Mouse (Mus musculus): ENCODE results near the gene Rassf3. TPM values are rescaled to one million over a fixed set of nuclear protein-coding genes. Genes with fewer than 3 reads are reported as not detected.

Gene Rassf3
- total RNA-seq, 2 experiments from 2014 or later = 8.8 to 9.3 TPM

DNA sequence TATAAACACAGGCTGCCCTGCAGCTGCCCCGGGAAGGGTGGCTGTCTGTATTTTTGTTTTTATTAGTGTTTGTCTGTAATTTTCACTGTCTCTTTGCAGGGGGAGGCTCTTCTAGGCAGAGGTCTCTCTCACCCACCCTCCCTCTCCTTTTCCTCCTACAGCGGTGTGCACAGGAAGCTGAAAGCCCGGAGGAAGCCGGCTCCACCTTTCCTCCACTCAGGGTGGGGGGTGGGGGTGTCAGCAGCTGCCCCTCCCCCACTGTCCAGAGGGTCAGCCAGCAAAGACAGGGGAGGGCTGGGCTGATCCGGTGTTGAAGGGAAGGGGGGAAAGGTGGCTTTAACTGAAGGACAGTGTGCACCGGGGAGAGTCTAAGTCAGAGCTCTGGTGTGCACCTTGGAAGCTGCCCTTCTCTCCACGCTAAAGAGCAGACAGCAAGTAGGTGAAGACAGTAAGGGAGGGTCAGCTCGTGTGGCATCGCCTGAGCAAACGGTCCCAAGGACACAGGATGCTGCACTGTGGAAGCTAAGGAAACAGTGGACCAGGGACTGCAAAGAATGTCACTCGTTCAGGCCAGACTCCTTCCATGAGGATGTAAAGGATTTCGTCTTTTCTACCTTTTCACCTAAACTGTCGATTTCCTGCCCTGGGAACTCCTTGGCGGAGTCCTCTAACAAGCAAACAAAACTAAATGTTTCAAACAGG is 46.0 kb downstream of the Rassf3 start:
- peak overlapping the region; percentile 61; the same call in 1 of the 2 replicates for H3K27ac ChIP-seq
- no peak for TF ChIP-seq CTCF (conservative IDR thresholded peaks at IDR 0.05)
- no peak for DNase-seq (ENCODE audit: low spot score in 2 of 2)
- H3K4me3 ChIP-seq = no peak overlapping the region; the same call in 1 of the 2 replicates

DNA sequence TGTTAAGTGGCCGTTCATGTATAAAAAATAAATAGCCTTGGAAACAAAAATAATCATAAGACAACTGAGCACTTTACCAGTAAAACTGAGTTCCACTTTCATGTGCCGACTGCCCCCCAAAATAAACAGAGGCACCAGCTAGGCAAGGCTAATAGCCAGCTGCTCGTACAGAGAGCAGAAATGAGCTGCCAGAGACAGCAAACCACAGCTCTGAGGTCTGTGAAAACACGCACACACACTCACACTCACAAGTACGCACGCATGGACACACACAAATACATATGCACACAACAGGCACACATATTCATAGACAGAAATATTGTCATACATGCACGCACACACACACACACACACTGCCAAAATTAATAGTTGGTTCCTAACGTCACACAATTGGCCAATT is 46.6 kb downstream of the Rassf3 start:
- peak overlapping the region; percentile 32; the same call in 1 of the 2 replicates for H3K27ac ChIP-seq

DNA sequence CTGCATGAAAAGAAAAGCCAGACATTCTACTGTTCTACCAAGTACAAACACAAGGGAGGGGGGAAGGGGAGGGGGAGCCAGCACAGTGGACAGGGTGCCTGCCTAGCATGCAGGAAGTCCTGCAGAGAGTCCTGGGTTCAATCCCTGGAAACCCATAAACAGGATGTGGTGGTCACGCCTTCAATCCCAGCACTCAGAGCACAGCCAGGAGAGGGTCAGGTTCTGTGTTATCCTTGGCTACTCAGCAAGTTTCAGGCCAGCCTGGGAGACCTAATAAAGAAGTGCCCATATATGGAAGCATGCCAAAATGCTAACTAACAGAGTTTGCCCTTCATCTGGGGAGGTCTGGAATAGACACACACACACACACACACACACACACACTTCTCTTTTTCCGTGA is 47.1 kb downstream of the Rassf3 start:
- no peak for DNase-seq (ENCODE audit: low spot score in 2 of 2)
- Histone ChIP-seq H3K4me3 (no peak overlapping the region), H3K27ac (peak overlapping the region; percentile 55; the same call in 1 of the 2 replicates)
- no peak for TF ChIP-seq CTCF (conservative IDR thresholded peaks at IDR 0.05)

More for the DNA sequence above, 46.6 kb downstream of the Rassf3 start:
- no peak for DNase-seq (ENCODE audit: low spot score in 2 of 2)
- TF ChIP-seq CTCF (conservative IDR thresholded peaks at IDR 0.05) = no peak
- no peak overlapping the region; the same call in 1 of the 2 replicates for H3K4me3 ChIP-seq

DNA sequence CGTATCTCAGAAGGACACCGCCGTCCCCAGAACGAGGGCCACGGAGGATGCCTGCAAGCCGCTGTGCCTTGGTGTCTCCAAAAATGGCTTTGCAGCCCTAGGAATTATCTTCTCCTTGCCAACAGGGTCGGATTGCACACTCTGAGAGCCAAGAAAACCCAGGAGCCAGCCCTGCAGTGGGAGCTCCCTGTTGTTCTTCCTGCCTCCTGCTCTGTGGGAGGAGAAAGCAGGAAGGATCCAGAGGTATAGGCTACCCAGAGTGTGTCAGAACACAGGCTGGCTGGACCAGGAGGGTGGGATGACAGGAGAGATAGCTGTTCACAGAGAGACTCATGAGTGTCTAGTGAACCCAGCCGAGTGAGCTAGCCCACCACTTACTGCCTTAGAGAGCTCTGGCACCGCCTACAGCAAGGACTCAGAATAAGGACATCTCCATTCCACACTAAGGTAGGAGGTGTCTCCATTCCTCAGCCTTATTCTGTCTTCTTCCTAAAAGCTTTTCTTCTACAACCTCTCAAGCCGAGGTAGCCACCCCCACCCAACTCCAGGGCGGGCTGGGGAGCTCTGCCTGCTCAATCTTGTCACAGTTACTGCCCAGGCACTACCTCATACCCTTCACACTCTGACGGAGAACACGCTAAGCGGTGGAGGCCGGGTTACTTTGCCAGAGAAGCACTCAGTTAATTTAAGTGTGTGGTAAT is 48.0 kb downstream of the Rassf3 start:
- DNase-seq (ENCODE audit: low spot score in 2 of 2) = no peak
- H3K4me3 ChIP-seq = no peak overlapping the region
- TF ChIP-seq CTCF (conservative IDR thresholded peaks at IDR 0.05) = no peak
- peak overlapping the region; percentile 55; the same call in 1 of the 2 replicates for H3K27ac ChIP-seq

DNA sequence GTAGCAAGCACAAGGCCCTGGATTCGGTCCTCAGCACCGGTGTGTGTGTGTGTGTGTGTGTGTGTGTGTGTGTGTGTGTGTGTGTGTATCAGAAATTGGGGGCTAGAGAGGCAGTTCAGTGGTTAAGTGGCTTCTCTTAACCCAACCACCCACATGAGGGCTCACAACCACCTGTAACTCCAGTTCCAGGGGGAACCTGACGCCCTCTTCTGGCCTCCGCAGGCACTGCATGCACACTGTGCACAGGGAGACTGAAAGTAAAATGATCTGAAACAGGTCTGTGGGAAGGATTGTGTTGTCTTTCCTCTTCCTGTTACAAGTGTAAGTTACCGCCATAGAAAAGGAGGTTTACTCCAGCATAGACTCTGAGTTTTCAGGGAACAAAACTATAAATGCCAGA is 49.0 kb downstream of the Rassf3 start:
- peak; percentile 66 for TF ChIP-seq CTCF (conservative IDR thresholded peaks at IDR 0.05)
- H3K4me3 ChIP-seq = no peak overlapping the region
- DNase-seq (ENCODE audit: low spot score in 2 of 2) = no peak
- H3K27ac ChIP-seq = peak overlapping the region; percentile 55; the same call in 1 of the 2 replicates

DNA sequence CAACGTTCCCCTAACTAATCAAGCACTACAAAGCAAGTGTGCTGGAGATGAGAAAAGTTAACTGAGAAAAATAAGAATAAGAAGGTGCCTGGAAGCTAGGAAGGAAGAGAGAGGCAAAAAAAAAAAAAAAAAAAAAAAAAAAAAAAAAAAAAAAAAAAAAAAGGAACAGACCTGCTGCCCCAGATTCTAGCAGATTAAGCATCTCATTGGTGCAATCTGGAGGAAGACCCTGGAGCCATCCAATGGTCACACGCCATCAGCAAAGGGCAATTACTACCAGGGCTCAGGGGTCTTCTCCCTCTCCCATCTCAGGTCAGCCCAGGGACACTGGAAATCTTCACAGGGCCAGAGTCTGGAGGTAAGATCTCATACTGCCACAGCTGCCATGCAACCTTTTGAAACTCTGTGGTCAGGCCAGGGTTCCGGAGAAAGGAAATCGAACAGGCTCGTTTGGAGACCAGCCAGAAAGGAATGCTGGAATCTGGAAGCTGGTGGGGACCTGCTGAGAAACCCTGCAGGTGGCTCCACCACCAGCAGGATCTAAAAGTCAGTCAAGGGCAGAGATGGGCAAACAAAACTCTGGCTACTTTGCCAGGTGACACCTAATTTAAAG is 49.6 kb downstream of the Rassf3 start:
- no peak for DNase-seq (ENCODE audit: low spot score in 2 of 2)
- no peak for TF ChIP-seq CTCF (conservative IDR thresholded peaks at IDR 0.05)
- H3K4me3 ChIP-seq = no peak overlapping the region
- H3K27ac ChIP-seq = no peak overlapping the region

DNA sequence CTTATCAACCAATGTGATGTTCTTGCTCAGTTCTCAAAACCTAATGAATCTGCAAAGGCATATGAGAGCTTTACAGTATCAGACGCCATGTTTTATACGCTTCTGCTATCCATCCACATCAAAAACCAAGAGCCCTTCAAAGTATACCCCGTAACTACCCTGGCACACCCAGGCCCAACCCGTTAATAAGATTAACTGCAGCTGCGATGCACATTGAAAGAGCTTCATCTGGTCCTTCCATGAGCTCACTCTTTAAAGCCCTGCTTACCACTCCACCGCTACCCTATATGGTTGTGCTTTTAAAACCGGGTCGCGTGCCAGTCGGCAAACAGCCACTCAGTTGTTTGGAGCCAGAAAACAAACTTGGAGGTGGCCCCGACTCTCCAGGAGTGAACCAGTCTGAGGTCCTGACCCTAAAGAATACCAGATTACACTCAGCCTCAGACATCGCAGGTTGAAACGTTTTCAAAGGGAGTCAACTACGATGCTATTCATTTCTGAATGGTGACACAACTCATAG is 50.6 kb downstream of the Rassf3 start:
- Histone ChIP-seq H3K27ac (no peak overlapping the region), H3K4me3 (no peak overlapping the region)
- DNase-seq (ENCODE audit: low spot score in 2 of 2) = no peak
- no peak for TF ChIP-seq CTCF (conservative IDR thresholded peaks at IDR 0.05)

DNA sequence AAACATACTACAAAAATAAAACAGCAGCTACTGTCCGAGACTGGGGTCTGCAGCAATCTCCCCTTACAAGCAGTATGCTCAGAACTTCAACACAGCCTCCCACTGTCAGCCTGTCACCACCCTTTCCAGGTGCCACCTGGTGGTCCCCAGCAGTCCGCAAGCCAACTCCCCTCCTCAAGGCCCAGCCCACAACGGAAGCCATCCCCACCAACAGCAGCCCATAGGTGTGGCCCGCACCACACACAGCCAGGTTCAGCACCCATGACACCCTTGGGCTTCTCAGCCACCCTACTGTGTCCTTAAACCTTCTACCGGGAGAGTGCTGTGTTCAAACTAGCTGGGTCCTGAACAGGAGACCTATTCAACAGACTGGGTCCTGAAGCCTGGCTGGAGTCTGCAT is 51.1 kb downstream of the Rassf3 start:
- TF ChIP-seq CTCF (conservative IDR thresholded peaks at IDR 0.05) = no peak
- DNase-seq (ENCODE audit: low spot score in 2 of 2) = no peak
- H3K4me3 ChIP-seq = no peak overlapping the region
- H3K27ac ChIP-seq = no peak overlapping the region

DNA sequence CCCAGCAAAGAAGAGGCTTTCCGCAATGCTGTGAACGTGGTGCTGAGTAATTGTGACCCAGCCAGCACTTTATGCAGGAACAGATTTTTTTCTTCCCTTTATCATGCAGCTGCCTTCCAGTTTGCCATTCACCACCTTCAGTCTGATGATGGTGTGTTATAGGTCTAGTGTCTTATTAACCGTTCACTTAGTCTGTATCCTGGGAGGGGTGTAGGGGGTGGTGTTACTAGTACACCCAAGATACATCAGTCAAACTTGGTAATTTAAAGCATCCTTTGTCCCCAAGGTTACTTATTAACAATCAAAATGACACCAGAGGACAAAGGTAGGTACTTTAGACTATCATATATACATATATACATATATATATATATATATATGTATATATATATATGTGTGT is 51.7 kb downstream of the Rassf3 start:
- Histone ChIP-seq H3K4me3 (no peak overlapping the region), H3K27ac (peak overlapping the region; percentile 46; the same call in 1 of the 2 replicates)
- TF ChIP-seq CTCF (conservative IDR thresholded peaks at IDR 0.05) = no peak
- no peak for DNase-seq (ENCODE audit: low spot score in 2 of 2)

DNA sequence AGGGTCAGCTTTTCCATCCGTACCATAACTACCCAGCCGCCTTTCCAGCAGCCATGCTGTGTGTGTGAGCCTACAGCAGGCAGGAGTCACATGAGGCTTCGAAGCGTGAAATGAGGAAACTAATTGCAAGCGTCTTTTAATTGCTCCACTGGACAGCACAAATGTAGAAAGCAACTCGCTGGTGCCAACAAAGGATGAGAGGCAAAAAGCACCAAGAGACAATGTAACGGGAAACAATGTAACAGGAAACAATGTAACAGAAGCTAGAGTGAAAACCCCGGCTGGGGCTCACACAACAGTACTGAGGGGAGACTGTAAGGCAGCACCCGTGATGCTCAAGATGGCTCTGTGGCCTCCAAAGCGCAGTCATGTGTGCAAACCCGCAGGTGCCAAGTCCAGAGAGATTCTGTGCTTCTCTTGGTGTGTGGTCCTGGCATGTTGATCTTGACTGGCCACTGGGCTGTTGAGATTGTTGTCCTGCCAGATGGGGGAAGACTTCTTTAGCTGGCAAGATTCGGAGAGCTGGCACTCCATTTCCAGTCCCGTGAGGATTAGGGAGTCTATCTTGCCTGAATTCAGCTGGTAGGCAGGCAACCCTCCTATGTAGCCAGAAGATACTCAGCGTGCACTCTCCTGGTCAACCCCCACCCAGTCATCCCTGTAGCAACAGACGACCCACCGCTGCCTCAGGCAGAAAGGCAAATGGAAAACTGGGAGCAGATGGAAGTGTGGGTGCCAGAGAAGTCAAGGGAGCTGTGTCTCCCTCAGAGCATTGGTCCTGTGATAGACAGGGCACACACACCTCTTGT is 52.4 kb downstream of the Rassf3 start:
- H3K27ac ChIP-seq = peak overlapping the region; percentile 46; the same call in 1 of the 2 replicates
- no peak for TF ChIP-seq CTCF (conservative IDR thresholded peaks at IDR 0.05)
- no peak overlapping the region for H3K4me3 ChIP-seq
- DNase-seq (ENCODE audit: low spot score in 2 of 2) = no peak

DNA sequence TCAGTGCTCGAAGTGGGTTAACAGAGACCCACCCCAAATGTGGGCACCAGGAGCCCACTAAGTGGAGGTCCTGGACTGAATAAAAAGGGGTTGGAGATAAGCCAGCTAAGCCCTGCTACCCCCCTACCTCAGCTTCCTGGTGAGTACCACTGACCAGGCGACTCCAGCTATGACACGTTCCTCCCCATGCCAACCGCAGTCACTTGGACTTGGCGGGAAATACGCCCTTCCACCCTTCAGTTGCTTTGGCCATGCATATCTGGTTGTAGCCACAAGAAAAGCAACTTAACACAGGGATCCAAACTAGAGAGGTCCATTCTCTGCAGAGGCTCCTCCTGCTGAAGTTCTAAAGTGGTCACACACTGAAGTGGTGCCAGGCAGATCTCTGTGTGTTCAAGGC is 53.9 kb downstream of the Rassf3 start:
- no peak for DNase-seq (ENCODE audit: low spot score in 2 of 2)
- no peak for TF ChIP-seq CTCF (conservative IDR thresholded peaks at IDR 0.05)
- H3K4me3 ChIP-seq = no peak overlapping the region
- no peak overlapping the region for H3K27ac ChIP-seq

DNA sequence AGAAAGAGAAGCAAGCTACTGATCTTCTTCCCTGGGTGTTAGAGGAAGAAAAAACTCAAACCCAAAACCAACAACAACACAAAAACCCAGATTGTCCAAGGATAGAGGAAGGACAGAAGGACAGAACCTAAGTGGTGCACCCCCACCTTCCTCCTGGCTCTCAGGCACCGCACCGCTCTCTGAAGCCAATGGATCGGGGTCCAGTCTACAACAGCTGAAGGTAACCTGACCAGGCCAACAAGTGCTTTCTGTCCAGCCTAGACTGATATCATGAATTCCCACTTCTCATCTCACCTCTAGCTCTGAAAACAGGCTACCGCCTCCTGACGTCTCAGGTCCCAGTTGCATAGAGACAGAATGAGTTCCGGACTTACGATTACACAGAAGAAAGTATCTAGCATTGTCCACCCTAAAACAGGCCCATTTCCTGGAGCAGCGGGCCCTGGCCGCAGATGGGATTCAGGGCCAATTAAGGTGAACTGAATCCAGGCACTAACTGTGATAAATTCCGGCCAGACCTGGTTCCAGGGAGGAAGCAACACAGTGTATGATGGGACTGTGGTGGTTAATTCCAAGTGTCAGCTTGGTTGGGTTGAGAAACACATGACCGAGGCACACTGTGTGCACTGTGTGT is 54.4 kb downstream of the Rassf3 start:
- no peak overlapping the region for H3K4me3 ChIP-seq
- peak overlapping the region; percentile 5; the same call in 1 of the 2 replicates for H3K27ac ChIP-seq
- no peak for DNase-seq (ENCODE audit: low spot score in 2 of 2)
- TF ChIP-seq CTCF (conservative IDR thresholded peaks at IDR 0.05) = no peak

Measured in layer of hippocampus, adult 2 months (tissue).